Mouse (Mus musculus) heart, adult 9 months (tissue): ENCODE measurements at regions not wholly inside any gene's neighbourhood (a gene's known extent, or its start where the extent isn't known, plus 50 kb on each side); places are given as distances from the start of the nearest gene placed in this dataset.
"Not testable (repeated sequence)": the region's sequence is repeated elsewhere in the genome, so short reads cannot be mapped to it uniquely, and the experiment has no call there.

Experiments used
- DNase-seq, 2 experiments: peaks; one replicate each; pipeline ENCODE4 v3.0.0; 2022; ENCODE audit warnings: low spot score in 2 of 2

DNA sequence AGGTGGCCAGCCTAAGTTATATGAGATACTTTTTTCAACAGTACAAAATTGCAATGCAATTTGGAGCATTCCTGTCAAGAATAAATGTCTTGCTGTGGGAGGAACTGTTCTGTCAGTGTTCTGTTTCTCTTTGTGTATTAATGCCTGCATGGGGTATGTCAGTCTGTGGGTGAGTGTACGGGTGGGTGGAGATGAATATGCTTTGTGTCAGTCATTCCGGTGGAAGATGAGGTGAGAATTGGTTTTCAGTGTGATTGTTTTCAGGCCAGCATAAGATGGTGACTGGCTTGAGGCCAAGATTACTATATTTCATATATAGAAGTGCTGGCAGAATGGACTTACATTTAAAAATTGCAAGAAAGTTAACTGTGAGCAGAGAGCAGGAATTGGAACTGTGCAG is 184.0 kb downstream of the Frk start:
- DNase-seq: no peak

DNA sequence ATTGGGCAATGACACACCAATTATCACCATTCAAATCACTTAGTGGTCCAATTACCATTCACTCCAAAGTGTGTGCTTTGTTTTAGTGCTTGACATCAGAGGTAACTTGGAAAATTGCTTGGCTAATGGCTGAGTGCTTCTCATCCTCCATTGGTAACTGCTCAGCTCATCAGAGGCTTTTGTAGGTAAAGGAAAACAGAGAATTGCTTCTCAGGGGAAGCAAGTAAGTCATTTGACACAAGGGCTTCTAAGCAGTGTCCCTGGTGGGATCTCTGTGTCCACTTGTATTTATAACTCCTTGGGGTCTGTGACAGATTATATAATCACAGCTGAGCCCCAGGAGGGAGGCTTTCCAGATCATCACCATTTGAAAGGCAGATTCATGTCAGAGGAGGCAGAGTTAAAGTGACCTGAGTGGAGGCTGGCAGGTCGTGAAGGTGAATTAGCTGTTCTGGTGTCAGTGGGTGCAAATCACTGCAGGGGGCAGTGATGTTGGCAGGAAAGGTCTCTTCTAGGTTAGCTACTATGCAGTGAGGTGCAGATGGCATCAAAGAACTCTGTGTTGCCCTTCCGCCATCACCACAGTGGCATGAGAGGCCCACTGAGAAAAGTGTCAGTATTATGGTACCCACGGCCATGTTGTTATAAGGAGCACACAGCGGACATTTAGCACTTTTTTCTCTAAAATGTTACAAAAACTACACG is 184.7 kb downstream of the Frk start:
- no peak for DNase-seq

DNA sequence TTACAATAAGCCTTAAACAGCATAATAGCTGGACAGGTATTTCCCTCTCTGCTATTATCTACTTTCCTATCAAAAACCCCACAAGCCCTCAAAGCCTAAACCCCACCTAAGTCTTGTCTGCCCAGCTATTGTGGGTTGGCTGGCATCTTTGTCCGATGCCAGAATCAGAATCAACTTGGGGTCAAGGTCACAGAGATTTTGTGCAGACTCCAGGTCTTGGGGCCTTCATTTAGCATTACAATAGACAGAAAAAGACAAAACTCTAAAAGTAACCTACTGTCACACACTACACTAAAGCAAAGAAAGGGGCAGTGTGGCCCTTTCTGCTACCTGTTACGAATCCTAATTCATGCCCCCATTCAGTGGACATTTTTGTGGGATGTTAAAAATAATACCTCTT is 188.6 kb downstream of the Frk start:
- DNase-seq: no peak

DNA sequence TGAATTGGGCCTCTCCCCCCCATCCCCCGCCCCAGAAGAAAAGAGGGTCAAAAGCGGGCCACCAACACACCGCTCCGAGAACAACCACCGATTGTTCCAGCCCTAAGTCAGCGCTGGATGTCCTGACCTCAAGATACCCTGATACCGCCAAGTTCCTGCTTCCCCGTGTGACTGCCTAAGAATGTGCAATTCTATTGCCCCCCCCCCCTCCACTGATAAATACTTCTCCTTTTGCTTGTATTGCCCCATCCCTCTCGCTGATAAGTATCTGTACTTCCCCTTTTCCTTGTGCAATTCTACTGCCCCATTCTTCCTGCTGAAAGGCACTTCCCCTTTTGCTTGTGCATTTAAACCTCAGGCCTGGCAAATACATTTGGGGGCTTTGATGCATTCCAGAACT is 216.2 kb downstream of the Frk start:
- not testable (repeated sequence) for DNase-seq

DNA sequence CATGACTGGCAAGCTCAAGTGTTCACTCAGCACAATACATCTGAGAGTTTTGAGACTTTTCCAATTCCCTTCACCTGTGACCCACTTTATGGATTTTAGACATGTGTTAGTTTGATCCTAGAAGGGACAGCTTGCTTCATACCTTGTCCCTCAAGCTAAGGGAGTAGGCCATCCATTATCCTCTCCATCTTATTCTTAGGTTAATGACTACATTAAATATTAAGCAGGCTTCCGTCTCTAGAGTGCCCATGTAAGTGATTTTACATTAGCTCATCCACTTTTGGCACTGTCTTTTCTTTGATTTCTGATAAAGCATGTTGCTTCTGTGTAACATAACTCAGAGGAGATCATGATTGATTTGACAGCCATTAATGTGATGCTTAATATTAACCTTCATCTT is 218.8 kb downstream of the Frk start:
- DNase-seq: no peak

DNA sequence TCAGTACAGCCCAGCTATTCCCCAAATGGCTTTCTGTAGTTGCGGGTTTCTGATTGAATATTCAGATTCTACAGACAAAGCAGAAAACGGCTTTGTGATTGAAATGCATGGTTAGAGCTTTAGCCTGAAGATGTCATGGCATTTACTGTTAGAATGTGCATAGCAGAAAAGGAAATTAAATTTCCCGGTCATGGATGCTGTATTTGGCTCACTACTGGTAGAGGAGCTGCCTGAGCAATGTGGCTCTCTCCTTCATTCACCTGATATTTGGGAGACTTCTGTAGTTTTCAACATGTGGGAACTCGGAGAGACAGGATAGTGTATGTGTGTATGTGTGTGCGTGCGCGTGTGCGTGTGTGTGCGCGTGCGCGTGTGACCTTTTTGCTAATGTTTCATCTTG is 222.2 kb downstream of the Frk start:
- DNase-seq: no peak

DNA sequence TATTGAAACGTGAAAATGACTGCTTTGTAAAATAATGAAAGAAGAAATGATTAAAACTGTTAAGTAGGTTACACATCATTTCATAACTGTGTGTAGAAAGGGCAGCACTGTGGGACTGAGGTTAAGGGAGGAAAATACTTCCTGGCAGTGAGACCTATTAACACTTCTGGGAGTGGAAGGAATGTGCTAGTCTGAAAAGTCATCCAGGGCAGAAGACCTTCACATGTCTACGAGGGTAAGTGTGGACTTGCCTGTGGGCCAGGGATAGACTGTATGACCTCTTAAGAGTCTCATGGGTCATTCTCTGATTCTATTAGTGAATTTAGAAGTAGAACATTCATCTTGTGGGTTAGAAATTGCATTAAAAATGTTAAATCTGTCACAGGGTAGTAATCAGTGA is 248.1 kb downstream of the Frk start:
- no peak for DNase-seq

DNA sequence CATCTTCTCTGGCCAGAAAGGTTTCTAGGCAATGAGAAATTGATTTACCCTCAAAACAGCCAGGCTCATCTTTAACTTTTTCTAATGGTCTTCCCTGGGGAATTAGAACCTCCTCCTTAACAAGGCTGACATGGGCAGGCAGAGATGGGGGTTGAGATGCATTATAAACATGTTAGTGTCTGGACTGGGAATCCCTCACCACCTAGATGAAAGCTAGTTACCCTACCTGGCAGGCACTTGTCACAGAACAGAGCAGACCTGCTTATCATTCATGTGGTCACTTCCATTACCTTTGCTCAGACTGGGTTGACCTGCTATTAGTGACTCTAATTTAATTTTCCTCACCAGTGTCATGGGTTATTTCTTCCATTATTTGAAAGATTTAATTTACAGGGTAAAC is 279.2 kb downstream of the Frk start:
- no peak for DNase-seq

DNA sequence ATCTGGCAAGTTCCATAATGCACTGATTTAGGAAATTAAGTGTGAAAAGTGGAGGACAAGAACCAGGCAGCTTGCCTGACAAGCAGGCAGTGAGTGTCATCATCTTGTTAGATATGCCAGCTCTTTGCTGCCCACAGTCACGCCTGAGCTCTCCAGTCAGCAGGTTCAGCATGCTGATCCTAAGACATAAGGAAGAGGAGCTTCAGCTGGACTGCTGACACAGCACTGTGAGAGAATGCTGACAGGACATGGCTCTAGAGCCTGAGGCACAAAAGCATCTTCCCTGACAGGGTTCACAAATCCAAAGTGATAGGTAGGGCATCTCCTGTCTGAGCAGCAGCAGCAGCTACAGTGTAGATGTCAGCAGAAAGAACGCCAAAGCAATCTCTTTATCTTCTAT is 308.9 kb downstream of the Frk start:
- no peak for DNase-seq

DNA sequence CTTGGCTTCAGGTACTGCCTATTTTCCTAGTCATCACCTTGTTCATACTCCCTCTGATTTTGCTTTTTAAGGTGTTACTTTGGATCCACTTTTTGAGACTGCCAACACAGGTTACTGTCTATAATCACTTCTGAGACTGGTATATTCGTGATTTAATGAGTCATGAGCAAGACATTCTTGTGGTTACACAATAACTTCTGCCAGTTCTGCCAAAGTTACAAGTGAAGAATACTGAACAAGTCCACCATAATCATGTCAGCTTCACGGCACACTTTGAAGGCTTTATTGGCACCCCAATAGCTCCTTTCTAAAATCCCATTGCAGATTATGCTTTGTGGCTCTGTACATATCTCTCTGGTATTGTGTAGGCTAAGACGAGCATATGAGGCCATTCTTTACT is 327.9 kb downstream of the Frk start:
- DNase-seq: no peak

DNA sequence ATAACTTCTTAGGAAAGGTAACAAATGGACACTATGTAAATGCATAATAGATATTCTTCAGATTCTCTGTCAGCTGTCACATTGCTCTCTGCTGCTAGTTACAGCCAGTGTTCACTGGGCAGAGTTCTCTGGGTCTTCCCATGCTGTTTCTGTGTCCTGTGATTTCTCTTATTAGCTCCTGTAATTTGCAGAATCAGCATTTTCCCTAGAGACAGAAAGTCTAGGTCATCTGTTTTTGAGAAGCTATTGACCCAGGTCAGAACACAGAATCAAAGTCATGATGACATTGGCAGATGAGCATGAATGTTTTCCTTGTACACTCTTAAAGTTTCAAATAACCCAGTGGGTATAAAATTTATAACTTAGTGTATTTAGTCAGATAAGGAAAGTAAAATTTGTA is 340.9 kb downstream of the Frk start:
- DNase-seq: no peak

DNA sequence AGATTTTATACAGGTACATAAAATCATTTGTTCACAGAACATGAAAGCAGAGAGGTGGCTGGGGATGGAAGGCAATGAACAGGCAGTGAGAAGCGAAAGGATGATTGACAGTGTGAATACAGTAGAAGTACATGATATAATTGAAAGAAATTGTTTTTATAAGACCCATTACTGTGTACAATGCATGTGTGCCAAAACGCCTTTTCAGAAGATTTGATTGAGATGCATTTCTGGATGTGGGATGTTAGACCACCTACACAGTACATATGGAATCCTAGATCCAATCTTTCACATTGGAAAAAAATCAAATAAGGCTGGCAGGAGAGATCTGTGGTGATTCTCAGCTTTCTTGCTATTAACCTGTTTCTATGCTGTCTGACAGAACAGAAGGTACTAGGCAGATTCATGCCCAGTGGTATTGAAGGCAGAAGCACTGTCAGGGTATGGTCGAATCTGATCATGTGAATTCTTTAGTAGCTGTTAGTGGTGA is 358.9 kb downstream of the Frk start:
- DNase-seq: no peak

DNA sequence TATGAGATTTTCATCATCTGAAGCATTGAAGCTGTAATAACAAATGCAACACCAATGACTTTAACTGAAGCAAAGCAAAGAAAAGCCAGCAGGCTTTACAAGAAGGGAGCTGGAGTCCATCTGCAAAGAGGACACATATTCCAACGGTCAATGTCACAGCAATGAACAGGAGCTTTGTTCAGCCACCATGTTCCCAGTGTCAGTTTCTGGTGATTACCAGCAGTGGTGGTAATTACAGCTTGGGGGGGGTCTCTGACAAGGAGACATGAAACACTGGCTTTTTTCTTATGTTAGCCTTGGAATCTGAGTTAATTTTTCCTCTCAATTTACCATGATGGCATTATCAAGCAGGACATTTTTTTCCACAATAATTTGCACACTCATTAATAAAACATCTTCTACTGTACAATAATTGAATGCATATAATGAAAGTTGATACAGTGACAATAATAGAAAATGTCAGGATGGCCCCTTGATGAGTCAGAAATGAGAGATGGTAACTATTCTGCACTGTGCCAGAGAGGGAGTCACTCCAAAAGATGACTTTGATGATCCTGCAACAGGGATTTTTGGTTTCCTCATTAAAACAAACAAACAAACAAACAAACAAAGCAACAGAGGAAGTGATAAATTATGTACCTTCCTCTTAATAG is 373.4 kb downstream of the Frk start:
- DNase-seq: no peak

DNA sequence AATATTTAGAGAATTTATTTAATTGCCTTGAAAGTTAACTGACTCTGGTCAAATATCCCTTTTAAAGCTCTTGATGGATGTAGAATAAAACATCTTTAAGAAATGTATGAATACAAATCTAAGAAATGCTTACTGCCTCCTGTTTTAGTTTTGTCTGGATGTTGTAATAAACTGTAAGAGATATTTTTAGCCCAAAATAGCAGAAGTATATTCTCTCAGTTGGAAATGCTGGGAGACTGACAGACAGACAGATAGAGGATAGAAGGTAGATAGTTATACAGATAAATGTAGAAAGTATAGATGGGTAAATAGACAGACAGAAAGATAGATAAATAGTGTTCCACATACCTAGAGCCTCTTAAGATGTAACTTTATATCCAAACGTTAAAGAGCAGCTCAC is 379.5 kb downstream of the Frk start:
- DNase-seq: no peak

DNA sequence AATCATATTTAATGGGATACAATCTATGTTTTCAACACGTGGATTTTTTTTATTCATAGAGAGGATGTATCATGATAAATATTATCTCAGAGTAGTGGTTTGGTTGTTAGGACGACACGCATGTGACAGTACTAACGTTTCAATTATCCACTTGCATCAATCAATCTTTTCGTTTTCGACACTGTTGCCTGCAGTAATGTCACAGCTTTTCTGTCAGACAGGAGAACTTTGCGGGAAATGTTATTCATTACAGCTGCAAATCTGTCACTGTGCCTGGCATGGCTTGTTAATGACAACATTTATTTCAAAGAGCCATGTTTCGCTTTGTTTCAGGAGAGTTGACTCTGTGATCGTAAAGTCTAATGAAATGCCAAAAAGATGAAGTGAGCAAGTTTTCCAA is 388.7 kb downstream of the Frk start:
- no peak for DNase-seq

DNA sequence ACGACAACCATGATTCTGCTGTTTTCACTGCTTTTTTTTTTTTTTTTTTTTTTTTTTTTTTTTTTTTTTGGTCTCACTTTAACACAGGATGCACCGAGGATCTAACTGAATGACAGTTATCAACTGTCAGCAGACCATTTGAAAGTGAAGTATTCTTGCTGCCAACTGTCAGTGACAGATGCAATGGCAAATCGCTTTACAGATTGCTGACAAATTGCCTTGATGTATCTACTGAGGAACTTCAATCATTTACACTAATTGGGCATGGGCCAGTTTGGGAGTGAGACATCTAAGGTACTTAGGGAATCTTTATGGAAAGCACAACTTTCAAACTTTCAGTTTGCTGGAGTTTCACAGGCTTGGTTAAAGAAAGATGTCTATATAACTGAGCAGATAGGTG is 395.3 kb downstream of the Frk start:
- no peak for DNase-seq

DNA sequence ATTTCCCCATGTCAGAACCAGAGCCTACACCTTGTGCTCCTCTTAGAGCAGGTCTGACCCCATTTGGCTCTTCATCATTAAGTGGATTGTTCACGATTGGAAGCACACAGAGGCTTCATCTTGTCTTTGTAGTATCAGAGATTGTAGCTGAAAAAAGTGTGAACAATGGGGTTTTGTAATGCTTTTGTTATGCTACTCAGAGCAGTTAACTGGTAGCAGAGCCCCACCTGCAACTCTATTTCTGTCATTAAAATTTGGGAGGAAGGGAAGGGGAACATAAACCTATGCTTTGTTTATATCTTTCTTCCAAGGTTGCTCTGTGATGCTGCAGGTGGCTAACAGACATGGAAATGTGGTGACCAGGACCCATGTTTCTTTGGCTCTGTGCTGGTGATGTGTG is 404.4 kb downstream of the Frk start:
- no peak for DNase-seq

DNA sequence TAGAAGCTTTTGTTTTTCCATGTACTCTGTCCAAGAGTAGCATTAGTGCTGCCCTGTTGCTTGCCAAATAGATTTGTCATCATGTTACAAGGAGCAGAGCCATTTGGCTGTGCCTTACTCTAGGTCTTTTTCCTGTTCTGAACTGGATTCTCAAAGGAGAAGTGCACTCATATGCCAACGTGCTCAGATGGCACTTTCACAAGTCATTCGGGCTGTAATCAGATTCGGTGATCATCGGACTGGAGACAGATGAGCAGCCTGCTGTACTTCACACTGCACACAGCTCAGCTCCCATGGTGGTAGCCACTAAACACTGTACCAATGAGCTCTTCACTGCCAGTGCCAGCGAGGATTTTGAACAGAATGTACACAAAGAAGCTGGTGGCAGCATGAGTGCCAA is 421.1 kb downstream of the Frk start:
- DNase-seq: peak in 1 of 2 experiments; percentile 8

DNA sequence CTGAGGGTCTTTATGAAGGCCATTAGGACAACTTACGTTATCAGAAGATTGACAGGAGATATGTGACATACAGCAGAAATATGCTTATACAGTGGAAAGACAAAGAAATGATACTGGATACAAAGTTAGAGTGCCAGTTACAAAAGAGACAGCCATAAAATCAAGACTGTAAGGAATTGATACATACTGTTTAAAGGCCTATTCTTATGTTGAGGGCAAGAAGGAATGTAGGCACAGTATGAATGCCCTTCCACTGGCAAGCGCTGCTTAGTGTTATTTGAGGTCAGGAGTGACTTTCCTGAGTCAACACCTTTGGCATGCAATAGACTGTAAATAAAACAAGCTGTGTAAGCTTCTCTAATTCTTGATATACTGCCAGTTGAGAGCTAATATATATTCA is 421.5 kb downstream of the Frk start:
- DNase-seq: peak in 1 of 2 experiments; percentile 5

DNA sequence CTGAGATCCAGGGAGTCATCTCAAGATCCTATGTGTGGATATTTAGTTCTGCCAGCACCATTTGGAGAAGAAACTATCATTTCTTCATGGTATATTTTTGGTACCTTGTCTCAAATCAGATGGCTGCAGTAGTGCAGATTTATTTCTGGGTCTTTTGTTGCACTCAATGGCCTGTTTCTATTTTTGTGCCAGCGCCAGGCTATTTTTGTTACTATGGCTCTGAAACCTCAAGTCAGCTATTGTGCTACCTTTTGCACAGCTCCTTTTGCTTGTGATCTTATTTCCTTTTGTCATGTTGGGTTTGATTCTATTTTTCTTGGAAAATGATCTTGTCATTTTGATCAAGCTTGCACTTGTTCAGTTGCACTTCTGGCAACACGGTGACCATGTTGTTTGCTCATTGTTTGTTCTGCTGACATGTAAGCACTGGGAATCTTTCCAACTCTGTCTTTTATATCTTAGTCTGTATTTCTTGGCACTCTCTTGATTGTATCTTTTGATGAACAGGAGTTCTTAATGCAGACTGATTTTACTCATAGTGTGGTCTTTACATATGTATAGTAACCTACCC is 429.0 kb downstream of the Frk start:
- DNase-seq: peak in 1 of 2 experiments; percentile 36
